Mouse (Mus musculus): ENCODE measurements at regions not wholly inside any gene's neighbourhood (a gene's known extent, or its start where the extent isn't known, plus 50 kb on each side); places are given as distances from the start of the nearest gene placed in this dataset. TPM values are rescaled to one million over a fixed set of nuclear protein-coding genes. Genes with fewer than 3 reads are reported as not detected.

- H3K36me3 ChIP-seq, result no peaks in the 10 kb centered on the region
- ATAC-seq (ENCODE audit: insufficient number of reproducible peaks, insufficient read depth, low FRiP score, low TSS enrichment, low read depth), result no peak
- no peaks in the 10 kb centered on the region for H3K27me3 ChIP-seq
- no peak overlapping the region for H3K27ac ChIP-seq
- no peak overlapping the region for H3K4me2 ChIP-seq
- 96% methylated on average over 3 of the region's 3 CpGs for WGBS
- H3K4me3 ChIP-seq, result no peak overlapping the region
- no peak overlapping the region for H3K9ac ChIP-seq
- peaks cover 4% of the 10 kb centered on the region for H3K4me1 ChIP-seq
- 0 out of 2 replicates have a peak, but pooled peaks cover 3% of the 10 kb centered on the region for H3K9me3 ChIP-seq
Observed at GRCm38 (mm10) chr11:32878967-32879366, 54.6 kb upstream of the Smim23 start.

Small RNA genes lying in the stretch of these regions (microRNA-seq; reads per million reads assigned to microRNA genes)
- gene Gm26052, result not detected
